Mouse (Mus musculus): ENCODE measurements around the gene Cped1. TPM values are rescaled to one million over a fixed set of nuclear protein-coding genes. Genes with fewer than 3 reads are reported as not detected.
A peak's percentile ranks its signal among the peaks of the same experiment; 100 is the strongest.

Cped1 gene
- polyA plus RNA-seq, 1 experiment from 2014 or later = 23.0 TPM

GRCm38 (mm10) chr6:22135038-22135631, 149.4 kb downstream of the Cped1 start:
- H3K4me2 ChIP-seq (ENCODE audit: low read length) = no peak overlapping the region
- H3K36me3 ChIP-seq (ENCODE audit: insufficient read depth, low read length) = no peaks in the 10 kb centered on the region
- H3K9ac ChIP-seq (ENCODE audit: low read depth, low read length) = no peak overlapping the region
- H3K4me3 ChIP-seq (replicated peaks; ENCODE audit: low read depth, low read length) = no peak overlapping the region
- no peak for TF ChIP-seq CTCF (IDR thresholded peaks at IDR 0.05; ENCODE audit: low read depth)
- no peaks in the 10 kb centered on the region for H3K27me3 ChIP-seq (ENCODE audit: insufficient read depth, low read length)
- DNase-seq (ENCODE audit: low spot score) (no peak), ATAC-seq (replicated peaks; ENCODE audit: low FRiP score, low read depth) (no peak)
- 54% methylated on average over 10 of the region's 10 CpGs for WGBS
- H3K4me1 ChIP-seq (replicated peaks; ENCODE audit: insufficient read depth, low read length) = no peaks in the 10 kb centered on the region
- no peak overlapping the region for H3K27ac ChIP-seq
- no peaks in the 10 kb centered on the region for H3K9me3 ChIP-seq (replicated peaks; ENCODE audit: low read length)

GRCm38 (mm10) chr6:22136805-22137204, 151.1 kb downstream of the Cped1 start:
- no peaks in the 10 kb centered on the region for H3K36me3 ChIP-seq (ENCODE audit: insufficient read depth, low read length)
- no peak overlapping the region for H3K9ac ChIP-seq (ENCODE audit: low read depth, low read length)
- H3K9me3 ChIP-seq (replicated peaks; ENCODE audit: low read length) = no peaks in the 10 kb centered on the region
- no peaks in the 10 kb centered on the region for H3K27me3 ChIP-seq (ENCODE audit: insufficient read depth, low read length)
- H3K4me1 ChIP-seq (replicated peaks; ENCODE audit: insufficient read depth, low read length) = no peaks in the 10 kb centered on the region
- no peak overlapping the region for H3K27ac ChIP-seq
- no peak overlapping the region for H3K4me3 ChIP-seq (replicated peaks; ENCODE audit: low read depth, low read length)
- TF ChIP-seq CTCF (IDR thresholded peaks at IDR 0.05; ENCODE audit: low read depth) = peak; percentile 23; the same call in 1 of the 2 replicates
- no peak overlapping the region for H3K4me2 ChIP-seq (ENCODE audit: low read length)
- DNase-seq (ENCODE audit: low spot score) (peak; percentile 31), ATAC-seq (replicated peaks; ENCODE audit: low FRiP score, low read depth) (no peak; the same call in 1 of the 2 replicates)
- 48% methylated on average over 10 of the region's 10 CpGs for WGBS

GRCm38 (mm10) chr6:22140786-22141185, 155.1 kb downstream of the Cped1 start:
- TF ChIP-seq CTCF (IDR thresholded peaks at IDR 0.05; ENCODE audit: low read depth) = no peak
- DNase-seq (ENCODE audit: low spot score) = no peak
- Histone ChIP-seq H3K4me1 (replicated peaks; ENCODE audit: insufficient read depth, low read length) (no peaks in the 10 kb centered on the region), H3K9me3 (replicated peaks; ENCODE audit: low read length) (no peaks in the 10 kb centered on the region), H3K4me2 (ENCODE audit: low read length) (no peak overlapping the region), H3K9ac (ENCODE audit: low read depth, low read length) (no peak overlapping the region), H3K27ac (no peak overlapping the region), H3K4me3 (replicated peaks; ENCODE audit: low read depth, low read length) (no peak overlapping the region), H3K27me3 (ENCODE audit: insufficient read depth, low read length) (no peaks in the 10 kb centered on the region), H3K36me3 (ENCODE audit: insufficient read depth, low read length) (no peaks in the 10 kb centered on the region)
- WGBS = 51% methylated on average over 8 of the region's 8 CpGs
- ATAC-seq (replicated peaks; ENCODE audit: low FRiP score, low read depth) = no peak

DNA sequence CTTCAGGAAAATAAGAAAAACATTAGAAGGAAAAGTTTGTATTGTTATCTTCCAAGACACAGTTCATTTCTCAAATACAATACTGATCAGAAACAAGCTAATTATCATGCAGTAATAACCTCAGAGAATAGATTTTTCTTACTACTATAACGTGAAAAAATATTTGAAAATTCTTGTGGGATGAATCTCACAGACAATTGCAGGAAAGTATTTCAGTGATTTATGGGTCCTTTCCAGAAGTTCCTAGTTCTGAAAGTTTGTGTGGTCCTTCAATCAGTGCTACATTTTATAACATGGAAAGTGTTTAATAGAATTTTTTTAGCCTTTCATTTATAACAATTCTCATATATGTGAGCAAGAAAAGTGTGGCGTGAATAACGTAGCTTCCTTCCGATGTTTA, 161.5 kb downstream of the Cped1 start:
- H3K4me2 ChIP-seq (ENCODE audit: low read length) = no peak overlapping the region
- H3K36me3 ChIP-seq (ENCODE audit: insufficient read depth, low read length) = no peaks in the 10 kb centered on the region
- no peaks in the 10 kb centered on the region for H3K4me1 ChIP-seq (replicated peaks; ENCODE audit: insufficient read depth, low read length)
- WGBS = 85% methylated on average over 4 of the region's 4 CpGs
- no peaks in the 10 kb centered on the region for H3K27me3 ChIP-seq (ENCODE audit: insufficient read depth, low read length)
- no peaks in the 10 kb centered on the region for H3K9me3 ChIP-seq (replicated peaks; ENCODE audit: low read length)
- no peak for TF ChIP-seq CTCF (IDR thresholded peaks at IDR 0.05; ENCODE audit: low read depth)
- no peak for DNase-seq (ENCODE audit: low spot score)
- H3K4me3 ChIP-seq (replicated peaks; ENCODE audit: low read depth, low read length) = no peak overlapping the region
- H3K27ac ChIP-seq = no peak overlapping the region
- H3K9ac ChIP-seq (ENCODE audit: low read depth, low read length) = no peak overlapping the region
- no peak for ATAC-seq (replicated peaks; ENCODE audit: low FRiP score, low read depth)

DNA sequence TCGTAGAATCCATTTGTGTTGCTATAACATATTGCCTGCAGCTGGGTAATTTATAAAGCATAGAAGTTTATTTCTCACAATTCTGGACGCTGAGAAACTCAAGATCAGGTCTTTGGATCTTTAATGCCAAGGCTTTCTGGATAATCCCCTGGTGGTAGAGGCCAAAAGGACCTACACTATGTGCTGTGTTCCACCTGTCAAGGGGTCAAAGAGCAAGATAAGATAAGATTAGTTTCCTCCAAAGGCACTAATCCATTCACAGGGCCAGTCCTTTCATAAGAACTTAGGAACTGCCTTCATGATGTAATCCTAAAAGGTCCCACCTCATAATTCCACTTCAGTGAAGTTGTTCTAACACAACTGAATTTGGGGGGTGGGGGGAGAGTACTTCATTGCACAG, 162.8 kb downstream of the Cped1 start:
- Histone ChIP-seq H3K4me3 (replicated peaks; ENCODE audit: low read depth, low read length) (no peak overlapping the region), H3K9ac (ENCODE audit: low read depth, low read length) (no peak overlapping the region), H3K9me3 (replicated peaks; ENCODE audit: low read length) (no peaks in the 10 kb centered on the region), H3K36me3 (ENCODE audit: insufficient read depth, low read length) (no peaks in the 10 kb centered on the region), H3K4me1 (replicated peaks; ENCODE audit: insufficient read depth, low read length) (no peaks in the 10 kb centered on the region), H3K4me2 (ENCODE audit: low read length) (no peak overlapping the region), H3K27ac (no peak overlapping the region), H3K27me3 (ENCODE audit: insufficient read depth, low read length) (no peaks in the 10 kb centered on the region)
- no peak for DNase-seq (ENCODE audit: low spot score)
- no peak for ATAC-seq (replicated peaks; ENCODE audit: low FRiP score, low read depth)
- 88% methylated on average over 2 of the region's 2 CpGs for WGBS
- no peak for TF ChIP-seq CTCF (IDR thresholded peaks at IDR 0.05; ENCODE audit: low read depth)

GRCm38 (mm10) chr6:22157461-22157860, 171.7 kb downstream of the Cped1 start:
- WGBS = 76% methylated on average over 5 of the region's 5 CpGs
- no peak for DNase-seq (ENCODE audit: low spot score)

DNA sequence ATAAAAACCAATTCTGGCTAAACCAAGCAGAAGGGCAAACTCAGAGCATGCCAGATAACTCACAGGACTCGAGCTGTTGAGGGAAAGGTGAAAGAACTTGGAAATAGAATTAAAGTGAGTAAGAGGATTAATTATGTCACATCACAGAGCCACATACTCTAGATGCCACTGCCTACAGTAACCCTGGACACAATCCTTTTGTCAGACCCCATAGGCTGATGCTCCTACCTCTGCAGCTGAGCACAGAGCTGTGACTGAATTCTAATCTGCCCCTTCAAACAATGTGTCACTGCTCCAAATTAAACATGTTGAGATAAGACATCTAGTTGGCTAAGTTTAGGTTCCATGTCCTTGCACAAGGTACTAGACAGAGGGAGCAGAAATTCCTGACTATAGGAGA, 176.2 kb downstream of the Cped1 start:
- TF ChIP-seq CTCF (IDR thresholded peaks at IDR 0.05; ENCODE audit: low read depth) = no peak
- no peak overlapping the region for H3K4me2 ChIP-seq (ENCODE audit: low read length)
- 71% methylated on average over 1 of the region's 1 CpGs for WGBS

More at GRCm38 (mm10) chr6:22157461-22157860, 171.7 kb downstream of the Cped1 start:
- H3K36me3 ChIP-seq (ENCODE audit: insufficient read depth, low read length) = no peaks in the 10 kb centered on the region
- H3K4me2 ChIP-seq (ENCODE audit: low read length) = no peak overlapping the region
- H3K4me1 ChIP-seq (replicated peaks; ENCODE audit: insufficient read depth, low read length) = no peaks in the 10 kb centered on the region
- no peaks in the 10 kb centered on the region for H3K9me3 ChIP-seq (replicated peaks; ENCODE audit: low read length)
- TF ChIP-seq CTCF (IDR thresholded peaks at IDR 0.05; ENCODE audit: low read depth) = no peak
- no peaks in the 10 kb centered on the region for H3K27me3 ChIP-seq (ENCODE audit: insufficient read depth, low read length)
- no peak overlapping the region for H3K4me3 ChIP-seq (replicated peaks; ENCODE audit: low read depth, low read length)
- no peak overlapping the region for H3K27ac ChIP-seq
- no peak for ATAC-seq (replicated peaks; ENCODE audit: low FRiP score, low read depth)
- no peak overlapping the region for H3K9ac ChIP-seq (ENCODE audit: low read depth, low read length)

More for the DNA sequence above, 176.2 kb downstream of the Cped1 start:
- Histone ChIP-seq H3K9me3 (replicated peaks; ENCODE audit: low read length) (no peaks in the 10 kb centered on the region), H3K4me3 (replicated peaks; ENCODE audit: low read depth, low read length) (no peak overlapping the region), H3K27me3 (ENCODE audit: insufficient read depth, low read length) (no peaks in the 10 kb centered on the region), H3K9ac (ENCODE audit: low read depth, low read length) (no peak overlapping the region), H3K27ac (no peak overlapping the region), H3K4me1 (replicated peaks; ENCODE audit: insufficient read depth, low read length) (no peaks in the 10 kb centered on the region), H3K36me3 (ENCODE audit: insufficient read depth, low read length) (no peaks in the 10 kb centered on the region)
- ATAC-seq (replicated peaks; ENCODE audit: low FRiP score, low read depth) (no peak), DNase-seq (ENCODE audit: low spot score) (no peak)

All from kidney, postnatal 0 days (tissue).